Mouse (Mus musculus) olfactory bulb, adult 2 months (tissue): Measurements from ENCODE around the gene Csmd2.

Source experiments
- CTCF ChIP-seq: fragments of 200-500 bp; IDR thresholded peaks from 2 replicates; pipeline ENCODE4 v1.5.1; 2012; ENCODE audit warnings: low read depth, mild to moderate bottlenecking, low read length, moderate library complexity; ENCODE audit not compliant: insufficient read depth
- POLR2A ChIP-seq: fragments of 200-500 bp; IDR thresholded peaks from 2 replicates; pipeline ENCODE4 v1.6.1; 2012; ENCODE audit warnings: mild to moderate bottlenecking, low read depth, low read length, moderate library complexity; ENCODE audit not compliant: insufficient read depth

- TF ChIP-seq CTCF: no peak
- no peak for TF ChIP-seq POLR2A
Measured at GRCm38 (mm10) chr4:128358751-128359150, 371.1 kb downstream of the Csmd2 start.
